Mouse (Mus musculus): ENCODE data around the gene Cpeb3.

DNA sequence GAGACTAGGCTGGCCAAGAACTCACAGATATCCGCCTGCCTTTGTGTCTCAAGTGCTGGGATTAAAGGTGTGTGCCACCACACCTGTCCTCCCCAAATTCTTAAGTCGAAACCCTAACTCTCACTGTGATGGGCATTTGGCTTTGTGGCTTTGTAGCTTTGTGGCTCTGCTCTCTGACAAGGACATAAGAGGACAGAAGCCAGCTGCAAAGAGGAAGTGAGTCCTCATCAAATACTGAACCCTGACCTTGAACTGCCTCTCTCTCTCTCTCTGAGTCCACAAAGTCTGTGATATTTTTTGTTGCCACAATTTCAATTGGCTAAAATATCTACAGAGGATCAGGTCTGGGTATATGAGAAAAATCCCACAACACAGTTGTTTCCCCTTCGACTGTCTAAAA lies 39.8 kb upstream of the Cpeb3 start:
- no peak for TF ChIP-seq GATA1 (IDR thresholded peaks at IDR 0.05; ENCODE audit: borderline replicate concordance, low read length)
- TF ChIP-seq FLI1 (IDR thresholded peaks at IDR 0.05; ENCODE audit: low read length): no peak
